Mouse (Mus musculus): ENCODE measurements around the gene Rab9b.

- no peak for TF ChIP-seq CTCF (IDR thresholded peaks at IDR 0.05; ENCODE audit: borderline replicate concordance, extremely low read depth, insufficient read depth, insufficient read length)
- no peak for TF ChIP-seq POLR2A (IDR thresholded peaks at IDR 0.05; ENCODE audit: borderline replicate concordance, extremely low read depth, insufficient read depth, insufficient read length, poor library complexity, severe bottlenecking)
Observed at GRCm38 (mm10) chrX:136825016-136825415, 43.5 kb downstream of the Rab9b start.
